Mouse (Mus musculus) urinary bladder, adult 2 months (tissue): ENCODE results near the gene Ddx39. TPM values are rescaled to one million over a fixed set of nuclear protein-coding genes. Genes with fewer than 3 reads are reported as not detected.
A peak's percentile ranks its signal among the peaks of the same experiment; 100 is the strongest.

Experiments
- DNase-seq: peaks from one replicate; pipeline ENCODE4 v3.0.0; 2022; ENCODE audit warnings: low spot score
- polyA plus RNA-seq: library from polyadenylated mRNA; depleted of rRNA; stranded (reverse); fragments of >200 nt; gene quantifications from 2 replicates; pipeline ENCODE4 v1.2.3, GENCODE M21; 2012

Gene Ddx39
- polyA plus RNA-seq, 1 experiment = 36.4 TPM

- peak; percentile 75 for DNase-seq
Measured at GRCm38 (mm10) chr8:83698661-83699453, 16.1 kb upstream of the Ddx39 start, which contains the start of gene Pkn1. TSS of gene Pkn1 (minus strand) at chr8:83699179.

DNA sequence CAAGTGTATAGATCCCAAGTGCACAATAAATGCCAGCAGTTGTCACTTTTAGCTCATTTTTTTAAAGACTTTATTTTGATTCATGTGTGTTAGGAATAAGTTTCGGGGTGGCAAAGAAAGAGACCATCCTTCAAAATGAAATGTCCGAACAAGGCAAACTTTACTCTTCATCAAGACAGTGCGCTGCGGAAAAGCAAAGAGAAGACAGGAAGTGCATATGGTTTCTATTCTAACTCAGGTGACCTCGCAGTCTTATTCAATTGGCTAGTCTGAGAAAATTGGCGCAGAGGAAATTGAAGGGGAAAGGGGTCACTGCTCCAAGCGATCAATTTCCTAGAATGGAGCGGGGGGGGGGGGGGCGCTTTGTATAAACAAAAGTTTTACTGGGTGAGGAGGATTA, 15.4 kb upstream of the Ddx39 start:
- DNase-seq = no peak

GRCm38 (mm10) chr8:83700423-83701085, 14.4 kb upstream of the Ddx39 start:
- no peak for DNase-seq

DNA sequence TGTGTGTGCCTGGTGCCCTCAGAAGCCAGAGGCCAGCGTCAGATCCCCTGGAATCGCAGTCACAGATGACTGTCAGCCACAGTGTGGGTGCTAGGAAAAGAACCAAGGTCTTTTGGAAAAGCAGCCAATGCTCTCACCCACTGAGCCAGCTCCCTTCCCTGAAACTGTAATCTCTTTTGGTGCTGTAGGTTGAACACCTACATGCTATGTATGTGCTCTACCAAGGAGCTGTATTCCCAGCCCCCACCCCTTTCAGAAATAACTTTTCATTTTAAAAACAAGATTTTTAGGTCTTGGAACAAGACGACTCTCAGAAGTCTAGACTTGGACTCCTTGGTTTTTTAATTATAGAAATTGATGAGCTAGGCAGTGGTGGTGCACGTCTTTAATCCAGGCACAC, 11.6 kb upstream of the Ddx39 start:
- no peak for DNase-seq

DNA sequence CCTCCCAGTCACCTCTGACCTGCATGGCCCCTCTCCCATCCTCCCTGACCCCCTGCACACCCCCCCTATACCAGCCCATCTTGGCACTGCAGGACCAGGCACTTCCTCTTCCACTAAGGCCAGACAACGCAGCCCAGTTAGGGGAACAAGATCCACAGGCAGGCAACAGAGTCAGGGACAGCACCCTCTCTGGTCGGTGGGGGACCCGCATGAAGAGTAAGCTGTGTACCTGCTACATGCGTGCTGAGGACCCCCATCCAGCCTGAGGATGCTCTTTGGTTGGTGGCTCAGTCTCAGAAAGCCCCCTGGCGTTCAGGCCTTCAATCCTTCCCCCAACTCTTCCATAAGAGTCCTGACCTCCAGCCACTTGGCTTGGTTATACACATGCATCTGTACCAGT, 8.6 kb upstream of the Ddx39 start:
- no peak for DNase-seq

DNA sequence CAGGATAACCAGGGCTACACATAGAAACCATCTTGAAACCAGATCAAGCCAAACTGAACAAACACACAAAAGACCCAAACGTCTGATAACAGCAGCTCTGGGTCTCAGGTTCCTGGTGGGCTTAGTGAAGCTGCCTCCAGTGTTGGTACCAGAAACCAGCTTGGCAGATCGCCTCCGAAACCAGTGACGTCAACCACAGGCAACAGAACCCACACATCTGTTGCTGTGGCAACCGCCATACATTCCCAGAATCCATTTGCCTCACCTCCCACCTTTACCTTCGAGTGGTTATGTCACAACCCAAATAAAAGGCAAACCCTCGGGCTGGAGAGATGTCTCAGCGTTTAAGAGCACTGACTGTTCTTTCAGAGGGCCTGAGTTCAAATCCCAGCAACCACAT, 7.4 kb upstream of the Ddx39 start:
- DNase-seq = no peak

GRCm38 (mm10) chr8:83714676-83715030, 324 bp upstream of the Ddx39 start:
- DNase-seq = no peak

GRCm38 (mm10) chr8:83715771-83716170, 794 bp downstream of the Ddx39 start:
- DNase-seq = no peak

GRCm38 (mm10) chr8:83716563-83716962, 1.6 kb downstream of the Ddx39 start:
- DNase-seq = no peak

- no peak for DNase-seq
Measured at GRCm38 (mm10) chr8:83719048-83719447, 4.1 kb downstream of the Ddx39 start.

DNA sequence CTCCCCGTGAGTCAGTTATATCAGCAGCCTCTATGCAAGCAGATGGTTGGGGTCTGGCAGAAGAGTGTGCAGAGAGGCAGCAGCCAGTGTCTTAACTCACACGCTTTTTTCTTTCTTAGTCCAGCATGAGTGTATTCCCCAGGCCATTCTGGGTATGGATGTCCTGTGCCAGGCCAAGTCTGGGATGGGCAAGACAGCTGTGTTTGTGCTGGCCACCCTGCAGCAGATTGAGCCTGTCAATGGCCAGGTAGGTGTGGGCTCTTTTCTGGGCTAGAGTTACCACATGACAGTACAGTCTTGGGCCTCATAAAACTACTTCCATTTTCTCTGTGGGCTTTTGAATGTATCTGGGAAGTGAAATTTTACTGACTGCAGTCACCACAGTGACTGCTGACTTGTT, 4.7 kb downstream of the Ddx39 start:
- DNase-seq = no peak

DNA sequence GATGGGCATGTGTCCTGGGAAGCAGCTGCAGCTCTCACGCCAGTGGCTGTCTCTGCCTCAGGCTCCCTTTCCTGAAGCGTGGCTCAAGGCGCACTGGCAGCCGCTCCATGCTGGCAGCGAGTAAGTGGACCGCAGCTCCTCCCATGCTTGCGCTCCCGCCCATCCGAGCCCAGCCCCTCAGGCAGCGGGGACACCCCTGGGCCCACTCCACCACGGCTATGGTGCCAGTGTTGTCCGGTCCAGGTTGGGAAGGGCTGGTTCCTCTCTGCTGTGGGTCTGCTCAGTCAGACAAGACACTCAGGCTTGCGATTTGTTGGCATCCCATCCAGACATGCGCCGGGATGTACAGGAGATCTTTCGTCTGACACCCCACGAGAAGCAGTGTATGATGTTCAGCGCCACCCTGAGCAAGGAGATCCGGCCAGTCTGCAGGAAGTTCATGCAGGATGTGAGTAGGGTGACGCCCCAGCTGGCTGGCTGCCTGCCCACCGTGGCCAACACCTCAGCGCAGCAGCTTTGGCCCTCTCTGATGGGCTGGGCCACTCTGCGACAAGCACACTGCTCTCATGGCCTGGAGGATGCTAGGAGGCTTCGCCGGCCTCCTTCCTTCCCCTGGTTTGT, 6.5 kb downstream of the Ddx39 start:
- no peak for DNase-seq

DNA sequence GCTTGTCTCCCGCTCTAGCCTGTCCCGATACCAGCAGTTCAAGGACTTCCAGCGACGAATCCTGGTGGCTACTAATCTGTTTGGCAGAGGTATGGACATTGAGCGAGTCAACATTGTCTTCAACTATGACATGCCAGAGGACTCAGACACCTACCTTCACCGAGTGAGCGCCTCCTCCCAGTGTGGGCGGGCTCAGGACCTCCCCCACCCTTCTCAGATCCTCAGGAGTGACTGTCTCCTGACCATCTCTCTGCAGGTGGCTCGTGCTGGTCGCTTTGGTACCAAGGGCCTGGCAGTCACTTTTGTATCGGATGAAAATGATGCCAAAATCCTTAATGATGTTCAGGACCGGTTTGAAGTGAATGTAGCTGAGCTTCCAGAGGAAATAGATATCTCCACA, 7.7 kb downstream of the Ddx39 start:
- DNase-seq = no peak

- no peak for DNase-seq
Measured at GRCm38 (mm10) chr8:83723447-83724083, 8.6 kb downstream of the Ddx39 start.

- DNase-seq = peak; percentile 59
Measured at GRCm38 (mm10) chr8:83724697-83725482, 9.9 kb downstream of the Ddx39 start.

GRCm38 (mm10) chr8:83725521-83726102, 10.6 kb downstream of the Ddx39 start:
- DNase-seq = no peak

- DNase-seq = no peak
Measured at GRCm38 (mm10) chr8:83729009-83729807, 14.2 kb downstream of the Ddx39 start.

DNA sequence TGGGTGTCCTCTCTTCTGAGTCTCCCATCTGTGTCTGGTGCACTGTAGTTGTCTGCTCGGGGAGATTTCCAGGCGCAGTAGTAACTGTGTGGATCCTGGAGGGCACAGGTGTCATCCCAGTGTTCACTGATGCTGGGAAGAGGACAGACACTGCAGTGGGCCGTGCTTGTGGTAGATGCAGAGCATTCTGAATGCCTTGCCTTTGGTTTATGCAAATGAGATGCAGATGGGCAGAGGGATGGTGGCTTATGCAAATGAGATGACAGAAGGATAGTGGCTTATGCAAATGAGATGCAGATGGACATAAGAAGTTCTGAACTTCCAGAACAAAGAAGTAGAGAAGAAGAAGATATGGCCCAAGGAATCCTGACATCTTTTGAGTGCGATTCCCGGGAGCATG, 16.9 kb downstream of the Ddx39 start:
- no peak for DNase-seq

DNA sequence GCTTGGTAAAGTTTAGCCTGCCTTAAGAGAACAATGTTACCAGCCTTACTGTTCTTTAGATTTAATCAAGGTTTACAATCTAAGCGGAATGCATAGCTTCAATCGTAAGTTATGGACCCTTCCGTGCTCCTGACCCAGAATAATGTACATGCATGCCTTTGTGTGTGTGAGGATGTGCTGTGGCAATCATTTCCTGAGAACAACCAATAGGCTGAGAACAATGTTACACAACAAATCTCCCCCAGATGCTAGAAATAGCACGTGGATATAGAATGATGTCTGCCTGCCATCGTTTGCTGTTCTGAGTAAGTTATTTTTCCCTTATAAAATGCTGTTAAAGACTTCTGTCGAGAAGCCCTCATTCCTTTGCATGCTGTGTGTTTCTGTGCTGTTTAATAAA, 17.9 kb downstream of the Ddx39 start:
- DNase-seq = no peak

- no peak for DNase-seq
Measured at GRCm38 (mm10) chr8:83736681-83737080, 21.7 kb downstream of the Ddx39 start.

DNA sequence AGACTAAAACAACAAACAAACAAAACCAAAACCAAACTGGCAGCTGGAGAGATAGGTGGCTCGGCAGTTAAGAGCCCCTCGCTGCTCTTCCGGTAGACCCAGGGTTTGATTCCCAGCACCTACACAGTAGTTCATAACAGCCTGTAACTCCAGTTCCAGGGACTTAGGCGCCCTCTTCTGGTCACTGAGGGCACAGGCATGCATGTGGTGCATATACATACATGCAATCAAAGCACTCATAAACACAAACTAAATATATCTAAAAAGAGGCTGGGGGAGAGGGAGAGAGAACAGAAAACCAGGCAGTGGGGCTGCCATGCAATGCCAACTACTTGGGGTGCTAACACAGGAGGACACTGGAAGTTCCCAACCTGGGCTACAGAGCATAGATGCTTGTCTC, 22.4 kb downstream of the Ddx39 start:
- no peak for DNase-seq
